Mouse (Mus musculus): Measurements from ENCODE around the gene Ttc12.

The Ttc12 gene

GRCm38 (mm10) chr9:49485892-49486311 is at the start of gene Ttc12:
TSS of gene Ttc12 (minus strand) at chr9:49486225.
- peak; percentile 67 for DNase-seq (ENCODE audit: low read depth, low spot score)

- no peak for DNase-seq (ENCODE audit: low read depth, low spot score)
Measured at GRCm38 (mm10) chr9:49534958-49535357, 48.9 kb upstream of the Ttc12 start.

- no peak for DNase-seq (ENCODE audit: low read depth, low spot score)
Measured at GRCm38 (mm10) chr9:49533912-49534491, 48.0 kb upstream of the Ttc12 start.

DNA sequence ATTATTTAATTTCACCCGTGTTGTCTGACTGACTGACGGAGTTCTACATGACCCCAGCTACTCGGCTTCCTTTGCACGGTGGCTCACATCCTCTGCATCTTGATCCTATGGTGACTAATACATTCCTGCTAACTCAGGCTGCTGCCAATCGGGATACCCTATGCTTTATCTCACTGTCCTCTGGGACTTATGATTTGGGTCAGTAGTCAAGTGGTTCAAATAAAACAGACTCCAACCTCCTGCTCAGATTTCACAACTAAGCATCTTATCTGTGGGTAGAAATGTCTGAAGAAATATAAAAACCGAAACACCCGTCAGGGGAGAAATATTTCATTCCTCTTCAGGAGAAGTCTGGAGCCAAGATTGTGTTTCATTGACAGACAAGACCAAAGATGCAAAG is 47.4 kb upstream of the Ttc12 start:
- DNase-seq (ENCODE audit: low read depth, low spot score): no peak

DNA sequence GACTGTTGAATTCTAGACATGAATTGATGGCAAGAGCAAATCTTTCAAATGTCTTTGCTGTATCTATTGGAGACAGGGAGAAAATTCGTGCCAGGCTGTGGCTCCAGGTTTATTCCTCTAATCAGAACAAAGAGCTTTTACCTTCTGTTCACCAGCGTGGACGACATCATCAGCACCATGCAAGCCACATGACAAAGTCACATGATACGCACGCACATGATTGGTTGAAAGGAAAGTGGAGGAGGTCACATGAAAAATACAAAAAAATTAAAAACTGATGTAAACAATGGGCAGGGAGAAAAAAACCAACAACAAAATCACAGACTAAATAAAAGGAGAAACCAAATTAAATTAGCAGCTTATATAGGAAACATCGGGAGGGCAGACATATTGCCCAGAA is 45.8 kb upstream of the Ttc12 start:
- DNase-seq (ENCODE audit: low read depth, low spot score): no peak

- no peak for DNase-seq (ENCODE audit: low read depth, low spot score)
Measured at GRCm38 (mm10) chr9:49531257-49531656, 45.2 kb upstream of the Ttc12 start.

- no peak for DNase-seq (ENCODE audit: low read depth, low spot score)
Measured at GRCm38 (mm10) chr9:49530739-49531138, 44.7 kb upstream of the Ttc12 start.

- DNase-seq (ENCODE audit: low read depth, low spot score): no peak
Measured at GRCm38 (mm10) chr9:49529366-49529959, 43.4 kb upstream of the Ttc12 start.

DNA sequence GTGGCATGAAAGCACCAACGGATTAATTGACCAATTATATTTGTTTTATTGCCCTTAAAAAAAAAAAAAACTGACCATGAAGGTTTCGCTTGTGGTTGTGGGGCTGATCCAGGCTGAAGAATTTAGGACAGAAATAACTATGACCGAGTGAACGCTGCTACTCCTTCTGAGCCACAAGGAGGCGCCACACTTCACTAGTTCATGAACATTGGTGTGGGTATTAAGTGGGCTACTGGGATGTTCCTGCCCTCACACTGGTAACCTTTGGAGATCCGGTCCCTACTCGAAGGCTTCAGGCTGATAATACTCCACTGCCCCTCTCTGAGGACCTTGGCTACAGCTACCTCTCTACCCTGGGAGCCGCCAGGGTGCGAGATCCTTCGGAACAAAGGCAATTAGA is 42.9 kb upstream of the Ttc12 start:
- no peak for DNase-seq (ENCODE audit: low read depth, low spot score)

DNA sequence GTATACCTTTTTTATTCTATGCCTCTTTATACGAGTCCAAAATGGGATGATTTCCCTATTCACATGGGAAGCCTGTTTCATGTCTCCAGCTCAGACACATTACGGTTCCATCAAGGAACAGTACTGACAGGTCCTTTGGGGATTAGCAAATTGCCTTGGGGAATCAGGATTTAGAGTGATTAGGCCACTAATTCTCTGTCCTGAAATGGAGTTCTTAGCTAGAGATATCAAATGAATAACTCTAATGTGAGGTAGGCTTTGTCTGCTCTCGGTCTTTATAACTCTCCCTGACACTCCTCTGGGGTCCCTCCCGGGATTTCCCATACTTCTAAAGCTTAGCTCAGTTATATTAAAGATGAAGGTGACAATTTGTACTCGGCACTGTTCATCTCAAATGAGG is 42.0 kb upstream of the Ttc12 start:
- no peak for DNase-seq (ENCODE audit: low read depth, low spot score)

DNA sequence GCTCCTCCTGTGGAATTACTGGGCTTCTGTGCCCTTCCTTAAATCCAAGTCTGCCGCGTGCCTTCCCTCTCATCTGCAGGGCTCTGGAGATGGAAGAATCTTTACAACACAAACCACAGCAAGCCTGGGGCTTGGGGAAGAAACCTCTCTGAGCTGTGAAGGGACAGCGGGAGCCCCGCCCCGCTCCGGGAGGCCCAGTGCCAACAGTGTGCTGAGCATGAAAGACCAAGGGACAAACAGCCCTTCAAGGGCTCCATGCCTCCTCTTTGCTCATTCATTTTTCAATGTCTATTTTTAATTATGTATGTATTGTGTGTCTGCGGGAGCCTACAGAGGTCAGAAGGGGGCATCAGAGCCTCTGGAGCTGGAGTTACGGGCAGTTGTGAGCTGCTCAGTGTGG is 41.3 kb upstream of the Ttc12 start:
- no peak for DNase-seq (ENCODE audit: low read depth, low spot score)

DNA sequence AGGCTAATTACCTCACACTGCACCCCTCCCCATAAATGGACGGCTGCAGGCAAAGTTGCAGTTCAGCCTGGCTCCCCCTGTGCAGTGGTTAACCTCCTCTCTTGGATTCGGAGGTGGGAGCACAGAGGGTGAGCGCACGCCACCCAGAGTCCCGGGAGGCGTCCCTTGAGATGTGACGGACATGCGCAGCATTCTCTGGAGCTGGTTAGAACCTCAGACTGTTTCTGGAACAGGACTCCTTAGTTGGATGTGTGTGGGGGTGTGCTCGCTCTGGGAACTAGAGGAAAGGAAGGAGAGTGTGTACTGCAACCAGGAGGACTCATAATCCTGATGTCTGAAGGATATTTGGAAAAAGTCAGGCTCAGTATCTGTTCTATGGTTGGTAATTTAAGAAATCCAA is 38.7 kb upstream of the Ttc12 start:
- no peak for DNase-seq (ENCODE audit: low read depth, low spot score)

DNA sequence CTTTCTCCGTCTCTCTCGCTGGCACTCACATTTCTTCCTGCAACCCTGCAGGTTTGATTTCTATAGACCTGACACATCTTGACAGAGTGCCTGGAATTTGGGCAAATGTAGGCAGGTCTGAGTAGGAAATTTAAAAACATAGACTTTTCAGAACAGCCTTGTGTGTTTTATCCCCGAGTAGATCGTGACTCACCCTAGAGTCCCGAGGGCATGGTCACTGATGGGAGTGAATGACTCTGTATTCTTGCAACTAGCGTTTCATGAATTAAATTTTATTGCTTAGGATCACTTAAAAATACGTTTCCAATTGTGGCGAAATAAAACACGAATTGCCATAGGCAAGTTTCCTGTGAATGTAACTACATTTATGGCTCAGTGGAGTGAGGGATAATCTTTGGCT is 37.9 kb upstream of the Ttc12 start:
- DNase-seq (ENCODE audit: low read depth, low spot score): no peak

DNA sequence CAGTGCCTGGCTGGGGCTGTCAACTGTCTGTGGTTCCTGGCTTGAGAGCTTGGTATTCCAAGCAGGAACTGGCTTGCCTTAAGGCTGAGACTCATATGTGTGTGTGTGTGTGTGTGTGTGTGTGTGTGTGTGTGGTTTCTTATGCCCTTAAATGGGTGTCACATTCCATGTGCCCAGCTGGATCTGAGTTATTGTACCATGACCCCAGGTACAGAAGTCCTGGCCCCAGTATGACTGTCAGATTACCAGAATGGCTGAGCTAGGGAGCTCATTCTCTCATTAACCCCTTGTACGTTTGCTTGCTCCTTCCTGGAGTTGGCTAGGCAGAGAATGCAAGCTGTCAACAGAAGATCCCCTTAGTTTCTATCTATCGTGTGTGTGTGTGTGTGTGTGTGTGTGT is 28.3 kb upstream of the Ttc12 start:
- DNase-seq (ENCODE audit: low read depth, low spot score): no peak

- DNase-seq (ENCODE audit: low read depth, low spot score): no peak
Measured at GRCm38 (mm10) chr9:49510666-49511065, 24.6 kb upstream of the Ttc12 start.

- no peak for DNase-seq (ENCODE audit: low read depth, low spot score)
Measured at GRCm38 (mm10) chr9:49509628-49510027, 23.6 kb upstream of the Ttc12 start.

DNA sequence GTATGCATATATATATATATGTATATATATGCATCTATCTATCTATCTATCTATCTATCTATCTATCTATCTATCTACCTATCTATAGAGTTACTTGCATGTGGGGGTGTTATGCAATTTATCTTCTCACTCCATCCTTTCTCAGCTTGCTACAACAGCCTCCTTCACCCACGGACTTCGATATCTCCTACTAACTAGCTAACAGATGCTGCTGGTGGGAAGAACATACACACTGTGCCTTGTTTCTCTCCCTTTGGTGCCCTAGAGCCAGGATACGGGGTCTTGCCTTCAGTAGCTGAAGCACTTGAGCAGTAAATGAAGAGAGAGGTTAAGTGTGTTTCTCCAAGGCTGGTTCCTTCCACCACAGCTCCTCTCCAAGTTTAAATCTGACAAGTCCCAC is 23.1 kb upstream of the Ttc12 start:
- no peak for DNase-seq (ENCODE audit: low read depth, low spot score)

DNA sequence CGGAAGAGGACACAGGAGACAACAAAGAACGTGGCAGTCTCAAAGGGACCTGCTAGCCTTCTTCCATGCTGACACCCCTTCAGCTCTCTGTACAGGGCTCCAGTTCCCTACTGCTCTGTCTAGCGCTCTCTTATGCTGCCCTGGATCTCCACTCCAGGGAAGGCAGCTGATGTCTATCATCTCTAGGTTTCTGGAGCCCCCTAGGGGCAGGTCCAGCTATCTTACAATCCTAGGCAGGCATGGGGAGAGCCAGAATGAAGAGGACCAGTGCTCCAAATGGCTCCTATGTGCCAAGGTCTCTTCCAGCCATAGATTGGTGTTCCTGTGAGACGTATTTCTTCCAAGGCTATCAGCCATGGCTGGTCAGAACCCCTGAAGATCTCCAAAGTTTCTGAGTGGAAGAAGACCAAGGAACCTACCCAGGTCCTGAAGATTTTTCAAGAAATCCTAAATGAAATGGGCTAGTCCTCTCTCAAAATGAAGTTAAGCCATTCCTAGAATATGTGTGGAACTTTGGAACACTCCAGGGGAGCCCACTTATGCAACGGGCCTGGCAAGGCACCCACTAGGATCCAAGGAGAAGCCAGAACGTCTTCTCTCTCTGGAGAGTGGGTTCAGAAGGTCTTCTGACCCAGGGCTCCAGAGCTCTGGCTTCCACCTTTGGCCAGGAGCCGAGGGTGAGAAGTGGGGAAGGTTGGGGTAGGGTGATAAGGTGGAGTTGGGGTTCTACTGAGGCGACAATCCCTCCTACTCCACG is 22.0 kb upstream of the Ttc12 start:
- DNase-seq (ENCODE audit: low read depth, low spot score): no peak

DNA sequence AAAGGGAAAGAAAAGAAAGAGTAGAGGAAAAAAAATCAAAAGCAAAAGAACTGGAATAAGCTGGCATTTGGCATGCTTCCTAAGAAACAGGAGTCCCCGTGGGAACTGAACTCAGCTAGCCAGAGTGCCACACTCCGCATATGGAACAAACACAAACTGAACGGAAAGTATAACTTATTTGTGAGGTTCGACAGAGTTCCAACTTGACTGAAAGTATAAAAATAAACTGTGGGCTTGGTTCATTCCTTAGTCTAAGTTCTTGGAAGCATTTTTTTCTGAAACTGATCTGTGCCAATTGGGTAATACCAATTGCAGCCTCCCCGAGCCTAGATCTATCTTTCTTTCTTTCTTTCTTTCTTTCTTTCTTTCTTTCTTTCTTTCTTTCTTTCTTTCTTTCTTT is 18.6 kb upstream of the Ttc12 start:
- no peak for DNase-seq (ENCODE audit: low read depth, low spot score)

DNA sequence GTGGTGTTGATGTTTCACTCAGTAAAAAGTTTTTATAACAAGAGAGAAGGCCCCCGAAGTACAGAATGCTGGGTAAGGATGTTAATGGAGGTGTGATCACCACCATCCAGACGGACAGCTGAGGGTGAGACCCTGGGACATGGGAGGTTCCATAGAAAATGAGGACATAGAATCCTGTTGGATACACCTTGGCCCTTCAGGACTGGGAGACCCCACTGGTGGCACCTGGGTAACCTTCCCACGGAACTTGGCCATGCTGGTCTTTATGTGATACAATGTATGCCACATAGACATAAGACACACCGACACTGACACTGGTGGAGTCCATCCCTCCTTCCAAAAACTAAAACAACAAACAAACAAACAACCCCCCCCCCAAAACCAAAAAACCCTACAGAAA is 16.2 kb upstream of the Ttc12 start:
- no peak for DNase-seq (ENCODE audit: low read depth, low spot score)

- DNase-seq (ENCODE audit: low read depth, low spot score): no peak
Measured at GRCm38 (mm10) chr9:49499878-49500277, 13.9 kb upstream of the Ttc12 start.

DNA sequence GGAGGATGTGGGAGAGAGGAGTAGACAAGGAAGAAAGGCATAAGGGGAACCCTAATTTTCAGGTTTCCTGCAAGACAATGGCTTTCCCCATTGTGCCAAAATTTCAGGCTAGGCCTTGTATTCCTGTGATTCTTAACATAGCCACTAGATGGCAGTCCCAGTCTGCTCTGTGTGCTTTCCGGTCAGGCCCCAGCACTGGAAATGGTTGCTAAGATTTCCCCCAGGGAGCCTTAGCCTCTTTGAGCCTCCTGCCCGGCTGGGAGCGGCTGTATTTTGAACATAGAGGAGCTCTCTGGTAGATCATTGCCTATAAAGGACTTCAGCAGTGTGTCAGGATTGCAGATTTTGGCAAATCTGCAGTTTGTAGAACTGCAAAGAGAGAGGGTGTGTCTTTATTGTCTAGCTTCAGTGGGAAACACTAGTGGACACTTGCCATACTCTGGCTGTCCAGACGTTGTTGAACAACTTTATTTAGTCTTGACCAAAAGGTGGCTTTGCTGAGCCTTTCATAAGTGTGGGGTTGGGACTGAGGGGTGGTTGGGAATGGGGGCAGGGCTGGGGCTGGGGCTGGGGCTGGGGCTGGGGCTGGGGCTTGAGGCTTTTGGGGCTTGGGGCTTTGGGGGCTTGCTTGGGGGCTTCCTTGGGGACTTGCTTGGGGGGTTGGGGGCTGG is 8.1 kb upstream of the Ttc12 start:
- peak; percentile 74 for DNase-seq (ENCODE audit: low read depth, low spot score)

- no peak for DNase-seq (ENCODE audit: low read depth, low spot score)
Measured at GRCm38 (mm10) chr9:49490609-49491008, 4.6 kb upstream of the Ttc12 start.

Data from embryo, embryonic 11.5 days (tissue).